7 mouse cellular contexts compared by ENCODE assay signal in genomic region chr11:40775315-40776269, GRCm38 (mm10). TPM values are rescaled to one million over a fixed set of nuclear protein-coding genes. Genes with fewer than 3 reads are reported as not detected.
A peak's percentile ranks its signal among the peaks of the same experiment; 100 is the strongest.
DNase-seq lines count a peak whose midpoint lies in the region; ATAC-seq and TF ChIP-seq lines count a peak whose summit lies in the region.

No protein-coding gene starts in this region.

- TF ChIP-seq CTCF in layer of hippocampus, adult 2 months (conservative IDR thresholded peaks at IDR 0.05), result peak; percentile 90

- H3K4me1 ChIP-seq in embryonic facial prominence, embryonic 12.5 days, result no peaks in the 10 kb centered on the region
- no peaks in the 10 kb centered on the region for H3K4me1 ChIP-seq in limb, embryonic 11.5 days (ENCODE audit: control insufficient read depth, insufficient read depth, low read length)

- no peak for DNase-seq in layer of hippocampus, adult 2 months (ENCODE audit: low spot score in 2 of 2)
- DNase-seq in layer of hippocampus, postnatal 25 days (ENCODE audit: extremely low spot score in 1 of 2, low spot score in 1 of 2), result no peak
- peak; percentile 53 for DNase-seq in R1 (ENCODE audit: low read depth, low spot score)
- DNase-seq in limb, embryonic 11.5 days (ENCODE audit: low spot score), result peak; percentile 24
- DNase-seq in thymus, postnatal 10 days (ENCODE audit: low spot score in 2 of 2), result no peak
- DNase-seq in gastrocnemius, postnatal 25 days, result no peak

- no peaks in the 10 kb centered on the region for H3K36me3 ChIP-seq in embryonic facial prominence, embryonic 12.5 days
- no peaks in the 10 kb centered on the region for H3K36me3 ChIP-seq in limb, embryonic 11.5 days (ENCODE audit: control insufficient read depth, insufficient read depth, low read length)

- no peak overlapping the region for H3K27ac ChIP-seq in layer of hippocampus, adult 2 months
- H3K27ac ChIP-seq in embryonic facial prominence, embryonic 12.5 days, result no peak overlapping the region
- no peak overlapping the region for H3K27ac ChIP-seq in limb, embryonic 11.5 days (replicated peaks; ENCODE audit: low read depth, low read length)

- 42% methylated on average over 12 of the region's 12 CpGs for WGBS in embryonic facial prominence, embryonic 12.5 days
- 48% methylated on average over 12 of the region's 12 CpGs for WGBS in limb, embryonic 11.5 days

- no peak for ATAC-seq in embryonic facial prominence, embryonic 12.5 days (ENCODE audit: insufficient number of reproducible peaks, insufficient read depth, low FRiP score, low TSS enrichment)
- peak; percentile 26; the same call in 1 of the 2 replicates for ATAC-seq in limb, embryonic 11.5 days (ENCODE audit: insufficient number of reproducible peaks, low FRiP score, low TSS enrichment, low read depth)

- H3K4me3 ChIP-seq in layer of hippocampus, adult 2 months, result no peak overlapping the region; the same call in 1 of the 2 replicates
- H3K4me3 ChIP-seq in embryonic facial prominence, embryonic 12.5 days, result no peak overlapping the region
- no peak overlapping the region for H3K4me3 ChIP-seq in limb, embryonic 11.5 days (ENCODE audit: low read depth, low read length)

- no peak overlapping the region for H3K9ac ChIP-seq in embryonic facial prominence, embryonic 12.5 days
- H3K9ac ChIP-seq in limb, embryonic 11.5 days (ENCODE audit: low read length), result no peak overlapping the region

- no peaks in the 10 kb centered on the region for H3K9me3 ChIP-seq in embryonic facial prominence, embryonic 12.5 days
- H3K9me3 ChIP-seq in limb, embryonic 11.5 days (ENCODE audit: control insufficient read depth, low read length), result no peaks in the 10 kb centered on the region

- no peaks in the 10 kb centered on the region for H3K27me3 ChIP-seq in embryonic facial prominence, embryonic 12.5 days
- H3K27me3 ChIP-seq in limb, embryonic 11.5 days (ENCODE audit: control insufficient read depth, insufficient read depth, low read length), result no peaks in the 10 kb centered on the region

- peak overlapping the region; percentile 16 for H3K4me2 ChIP-seq in embryonic facial prominence, embryonic 12.5 days (replicated peaks)
- 0 out of 2 replicates have a peak overlapping the region, but pooled peaks have one; percentile 10 for H3K4me2 ChIP-seq in limb, embryonic 11.5 days (ENCODE audit: low read depth, severe bottlenecking)

RNA-seq across cellular contexts. Expression of gene Ccng1, which starts 20.5 kb away (rescaled TPM):
- total RNA-seq in layer of hippocampus, adult 2 months (2021), result 10 to 100 TPM; 63.0 to 63.2 TPM
- 10 to 100 TPM; 58.0 to 64.0 TPM for total RNA-seq in layer of hippocampus, postnatal 25 days (2021)
- polyA plus RNA-seq in embryonic facial prominence, embryonic 12.5 days (2016; fragmentation: Nextera tagmentation; extraction: Ambion mirVana), result 34.3 and 39.9 TPM in 2 replicates
- polyA plus RNA-seq in limb, embryonic 11.5 days (2014; fragmentation: Nextera tagmentation; extraction: Ambion mirVana), result 27.4 and 30.2 TPM in 2 replicates
- total RNA-seq in gastrocnemius, postnatal 25 days (2021), result 100 to 1,000 TPM; 557 to 642 TPM

RNA-seq across cellular contexts. Expression of gene Nudcd2, which starts 42.1 kb away (rescaled TPM):
- total RNA-seq in layer of hippocampus, adult 2 months (2021), result 10 to 100 TPM; 16.1 to 25.0 TPM
- 10 to 100 TPM; 18.7 to 25.4 TPM for total RNA-seq in layer of hippocampus, postnatal 25 days (2021)
- 166 and 178 TPM in 2 replicates for polyA plus RNA-seq in embryonic facial prominence, embryonic 12.5 days (2016; fragmentation: Nextera tagmentation; extraction: Ambion mirVana)
- polyA plus RNA-seq in limb, embryonic 11.5 days (2014; fragmentation: Nextera tagmentation; extraction: Ambion mirVana), result 231 TPM in 2 replicates
- total RNA-seq in gastrocnemius, postnatal 25 days (2021), result 10 to 100 TPM; 10.6 to 12.5 TPM

RNA-seq across cellular contexts. Expression of gene Hmmr, which starts 42.4 kb away (rescaled TPM):
- under 1 TPM; 0.20 to 0.51 TPM for total RNA-seq in layer of hippocampus, adult 2 months (2021)
- total RNA-seq in layer of hippocampus, postnatal 25 days (2021), result under 1 TPM; 0.61 to 0.69 TPM
- 47.2 and 54.9 TPM in 2 replicates for polyA plus RNA-seq in embryonic facial prominence, embryonic 12.5 days (2016; fragmentation: Nextera tagmentation; extraction: Ambion mirVana)
- 62.0 and 64.4 TPM in 2 replicates for polyA plus RNA-seq in limb, embryonic 11.5 days (2014; fragmentation: Nextera tagmentation; extraction: Ambion mirVana)
- under 1 TPM; 0.43 to 0.62 TPM for total RNA-seq in gastrocnemius, postnatal 25 days (2021)

Comparison
In these comparisons a context has a peak if more than half of its experiments do, and no peak if none do; other contexts are left out.
1. DNase-seq: peak in R1 (single experiment) and limb, embryonic 11.5 days (single experiment); none in layer of hippocampus, adult 2 months (0 of 2), layer of hippocampus, postnatal 25 days (0 of 2), thymus, postnatal 10 days (0 of 2) and gastrocnemius, postnatal 25 days (single experiment).
2. RNA of gene Ccng1, which starts 20.5 kb away (total RNA-seq): 557 to 642 TPM in gastrocnemius, postnatal 25 days; 58.0 to 64.0 TPM in layer of hippocampus, postnatal 25 days and 63.0 to 63.2 TPM in layer of hippocampus, adult 2 months; every median in the first group is over 4 times any median in the second.